Mouse (Mus musculus): ENCODE results near the gene Calm4.
"Not testable (repeated sequence)": the region's sequence is repeated elsewhere in the genome, so short reads cannot be mapped to it uniquely, and the experiment has no call there.

Calm4 gene

GRCm38 (mm10) chr13:3837312-3837807 lies at the start of gene Calm4:
Gene Calm4, plus strand, starts transcription at chr13:3837757.
- not testable (repeated sequence) for DNase-seq (ENCODE audit: low read depth, low spot score)

- no peak for DNase-seq (ENCODE audit: low read depth, low spot score)
Observed at GRCm38 (mm10) chr13:3788588-3788987, 49.0 kb upstream of the Calm4 start.

GRCm38 (mm10) chr13:3789531-3789930 lies 48.0 kb upstream of the Calm4 start:
- DNase-seq (ENCODE audit: low read depth, low spot score), result no peak

- DNase-seq (ENCODE audit: low read depth, low spot score), result no peak
Observed at GRCm38 (mm10) chr13:3796649-3797048, 40.9 kb upstream of the Calm4 start.

GRCm38 (mm10) chr13:3798751-3799150 lies 38.8 kb upstream of the Calm4 start:
- no peak for DNase-seq (ENCODE audit: low read depth, low spot score)

- no peak for DNase-seq (ENCODE audit: low read depth, low spot score)
Observed at GRCm38 (mm10) chr13:3799386-3799785, 38.2 kb upstream of the Calm4 start.

GRCm38 (mm10) chr13:3804186-3804585 lies 33.4 kb upstream of the Calm4 start, which contains the start of gene Calml3:
Gene Calml3, minus strand, starts transcription at chr13:3804316.
- no peak for DNase-seq (ENCODE audit: low read depth, low spot score)

GRCm38 (mm10) chr13:3805132-3805531 lies 32.4 kb upstream of the Calm4 start:
- DNase-seq (ENCODE audit: low read depth, low spot score), result no peak

GRCm38 (mm10) chr13:3805638-3806037 lies 31.9 kb upstream of the Calm4 start:
- DNase-seq (ENCODE audit: low read depth, low spot score), result no peak

GRCm38 (mm10) chr13:3807131-3807827 lies 30.3 kb upstream of the Calm4 start:
- DNase-seq (ENCODE audit: low read depth, low spot score), result no peak

- no peak for DNase-seq (ENCODE audit: low read depth, low spot score)
Observed at GRCm38 (mm10) chr13:3818012-3818739, 19.4 kb upstream of the Calm4 start.

- no peak for DNase-seq (ENCODE audit: low read depth, low spot score)
Observed at GRCm38 (mm10) chr13:3818740-3819076, 18.8 kb upstream of the Calm4 start.

- DNase-seq (ENCODE audit: low read depth, low spot score), result no peak
Observed at GRCm38 (mm10) chr13:3822105-3822504, 15.5 kb upstream of the Calm4 start.

GRCm38 (mm10) chr13:3825726-3826125 lies 11.8 kb upstream of the Calm4 start:
- DNase-seq (ENCODE audit: low read depth, low spot score), result no peak

GRCm38 (mm10) chr13:3831546-3831945 lies 6.0 kb upstream of the Calm4 start:
- no peak for DNase-seq (ENCODE audit: low read depth, low spot score)

- no peak for DNase-seq (ENCODE audit: low read depth, low spot score)
Observed at GRCm38 (mm10) chr13:3831994-3832393, 5.6 kb upstream of the Calm4 start.

GRCm38 (mm10) chr13:3832450-3832849 lies 5.1 kb upstream of the Calm4 start:
- no peak for DNase-seq (ENCODE audit: low read depth, low spot score)

- DNase-seq (ENCODE audit: low read depth, low spot score), result not testable (repeated sequence)
Observed at GRCm38 (mm10) chr13:3833644-3834043, 3.9 kb upstream of the Calm4 start.

GRCm38 (mm10) chr13:3840662-3841061 lies 3.1 kb downstream of the Calm4 start:
- DNase-seq (ENCODE audit: low read depth, low spot score), result not testable (repeated sequence)

- no peak for DNase-seq (ENCODE audit: low read depth, low spot score)
Observed at GRCm38 (mm10) chr13:3850330-3850729, 12.8 kb downstream of the Calm4 start.

- not testable (repeated sequence) for DNase-seq (ENCODE audit: low read depth, low spot score)
Observed at GRCm38 (mm10) chr13:3853648-3854333, 16.2 kb downstream of the Calm4 start, which contains the start of gene Calm5. Gene Calm5, plus strand, starts transcription at chr13:3854173.

- DNase-seq (ENCODE audit: low read depth, low spot score), result no peak
Observed at GRCm38 (mm10) chr13:3854856-3855255, 17.3 kb downstream of the Calm4 start.

Data from A20 (cell line).